Mouse (Mus musculus) bone marrow, adult 2 months (tissue): ENCODE measurements around the gene Asic4. TPM values are rescaled to one million over a fixed set of nuclear protein-coding genes. Genes with fewer than 3 reads are reported as not detected.

Source experiments
- H3K27ac ChIP-seq: fragments of 200-500 bp; 2 replicates; pipeline ENCODE4 v1.5.1; 2012; ENCODE audit warnings: low read depth, mild to moderate bottlenecking, control low read depth, inconsistent platforms, low read length; ENCODE audit not compliant: control insufficient read depth, poor library complexity, insufficient read depth
- H3K4me1 ChIP-seq: fragments of 200-500 bp; 2 replicates; pipeline ENCODE4 v1.6.1; 2011; ENCODE audit warnings: low read length; ENCODE audit not compliant: control insufficient read depth, insufficient read depth
- H3K4me3 ChIP-seq: fragments of 200-500 bp; replicated peaks from 2 replicates; pipeline ENCODE3; 2011; ENCODE audit warnings: mild to moderate bottlenecking, low read depth, low read length, control low read depth; ENCODE audit not compliant: control insufficient read depth
- CTCF ChIP-seq: fragments of 200-500 bp; IDR thresholded peaks from 2 replicates; pipeline ENCODE4 v1.5.1; 2011; ENCODE audit warnings: low read length, control low read depth; ENCODE audit not compliant: control insufficient read depth, insufficient read depth
- POLR2A ChIP-seq: fragments of 200-500 bp; IDR thresholded peaks from 2 replicates; pipeline ENCODE4 v1.6.1; 2011; ENCODE audit warnings: low read depth, mild to moderate bottlenecking, control low read depth, low read length, borderline replicate concordance; ENCODE audit not compliant: control insufficient read depth
- WGBS: fragments of 180-500 bp; shearing (Covaris S2); methylation state at CpG from one replicate; pipeline ENCODE4 v1.1.7; 2018; 5-methylcytosine and 5-hydroxymethylcytosine counted together
- polyA plus RNA-seq: library from polyadenylated mRNA; stranded (reverse); fragments of >200 nt; gene quantifications from 2 replicates; pipeline ENCODE4 v1.2.4, GENCODE M21; 2011; ENCODE audit warnings: low replicate concordance; ENCODE audit not compliant: missing spikeins, insufficient read depth, insufficient read length

The Asic4 gene
- polyA plus RNA-seq, 1 experiment: not detected

DNA sequence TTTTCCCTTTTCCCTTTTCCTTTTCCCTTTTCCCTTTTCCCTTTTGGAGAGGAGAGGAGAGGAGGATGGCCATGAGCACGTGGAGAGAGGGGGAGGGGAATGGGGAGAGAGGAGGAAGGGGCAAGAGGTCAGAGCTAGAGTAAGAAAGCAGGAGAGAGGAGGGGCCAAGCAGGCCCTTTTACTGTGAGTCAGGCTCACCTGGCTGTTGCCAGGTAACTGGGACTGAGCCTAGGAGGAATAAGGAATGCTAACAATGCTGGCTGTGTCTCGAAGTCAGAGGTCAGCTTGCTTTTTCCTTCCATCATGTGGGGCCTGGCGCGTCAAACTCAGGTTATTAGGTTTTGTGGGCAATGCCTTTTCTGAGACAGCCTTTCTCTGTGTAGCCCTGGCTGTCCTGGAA, 67.7 kb downstream of the Asic4 start:
- WGBS: 90% methylated on average over 4 of the region's 4 CpGs
- Histone ChIP-seq H3K4me3 (no peak overlapping the region), H3K4me1 (no peaks in the 10 kb centered on the region), H3K27ac (no peak overlapping the region)
- TF ChIP-seq POLR2A (no peak), CTCF (no peak)

DNA sequence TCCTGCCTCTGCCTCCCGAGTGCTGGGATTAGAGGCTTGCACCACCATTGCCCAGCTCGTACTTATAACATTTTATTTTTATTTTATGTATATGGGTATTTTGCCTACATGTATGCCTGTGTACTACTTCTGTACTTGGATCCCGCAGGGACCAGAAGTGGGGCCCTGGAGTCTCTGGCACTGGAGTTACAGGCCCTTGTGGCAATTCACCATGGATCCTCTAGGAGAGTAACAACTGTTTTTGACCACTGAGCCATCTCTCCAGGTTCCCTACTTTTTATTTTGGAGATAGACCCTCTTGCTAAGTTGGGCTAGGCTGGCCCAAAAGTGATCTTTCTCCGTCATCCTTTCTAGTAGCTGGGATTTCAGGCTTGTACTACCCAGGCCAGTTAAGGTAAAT, 68.2 kb downstream of the Asic4 start:
- H3K4me3 ChIP-seq: no peak overlapping the region
- TF ChIP-seq CTCF (no peak), POLR2A (no peak)
- no peak overlapping the region for H3K27ac ChIP-seq
- 80% methylated on average over 4 of the region's 4 CpGs for WGBS
- no peaks in the 10 kb centered on the region for H3K4me1 ChIP-seq

GRCm38 (mm10) chr1:75519576-75519975, 69.3 kb downstream of the Asic4 start:
- TF ChIP-seq POLR2A: no peak
- no peak for TF ChIP-seq CTCF
- 83% methylated on average over 5 of the region's 5 CpGs for WGBS

GRCm38 (mm10) chr1:75521321-75522031, 71.2 kb downstream of the Asic4 start, which contains the start of gene Stk11ip:
Gene Stk11ip (plus strand): TSS chr1:75521529.
- WGBS: under 1% methylated on average over 46 of the region's 46 CpGs
- TF ChIP-seq POLR2A (peak; percentile 71), CTCF (no peak)
- Histone ChIP-seq H3K27ac (peak within 1 kb of the TSS; percentile 81), H3K4me3 (peak within 1 kb of the TSS; percentile 81), H3K4me1 (0 out of 2 replicates have a peak, but pooled peaks cover 1% of the 10 kb centered on the region)

More at GRCm38 (mm10) chr1:75519576-75519975, 69.3 kb downstream of the Asic4 start:
- H3K4me3 ChIP-seq: no peak overlapping the region
- no peaks in the 10 kb centered on the region for H3K4me1 ChIP-seq
- H3K27ac ChIP-seq: no peak overlapping the region

Other genes with a start within 250 kb of the Asic4 start
- 23.0 and 43.6 TPM in 2 replicates for gene Glb1l, start 239.6 kb upstream of the Asic4 start, polyA plus RNA-seq
- gene Stk16, start 239.6 kb upstream of the Asic4 start, polyA plus RNA-seq: 74.2 and 168 TPM in 2 replicates
- gene Tuba4a, start 230.6 kb upstream of the Asic4 start, polyA plus RNA-seq: 422 and 591 TPM in 2 replicates
- gene A630095N17Rik, start 218.3 kb upstream of the Asic4 start, polyA plus RNA-seq: not detected in 2 replicates
- 85.8 and 119 TPM in 2 replicates for gene Dnajb2, start 214.0 kb upstream of the Asic4 start, polyA plus RNA-seq
- 1.4 and 4.2 TPM in 2 replicates for gene Ptprn, start 185.9 kb upstream of the Asic4 start, polyA plus RNA-seq
- gene Resp18, start 172.0 kb upstream of the Asic4 start, polyA plus RNA-seq: not detected in 2 replicates
- 9.2 and 21.3 TPM in 2 replicates for gene Dnpep, start 132.4 kb upstream of the Asic4 start, polyA plus RNA-seq
- gene Des, start 90.1 kb upstream of the Asic4 start, polyA plus RNA-seq: 2.1 and 8.8 TPM in 2 replicates
- 18.1 TPM in 2 replicates for gene Speg, start 75.1 kb upstream of the Asic4 start, polyA plus RNA-seq
- 21.8 and 53.9 TPM in 2 replicates for gene Gmppa, start 14.5 kb upstream of the Asic4 start, polyA plus RNA-seq
- 2.1 and 4.7 TPM in 2 replicates for gene Chpf, start 28.9 kb downstream of the Asic4 start, polyA plus RNA-seq
- gene Tmem198, start 29.1 kb downstream of the Asic4 start, polyA plus RNA-seq: not detected in 2 replicates
- gene Obsl1, start 56.0 kb downstream of the Asic4 start, polyA plus RNA-seq: 4.3 and 6.2 TPM in 2 replicates
- gene Inha, start 56.6 kb downstream of the Asic4 start, polyA plus RNA-seq: not detected in 2 replicates
- 22.7 and 27.1 TPM in 2 replicates for gene Stk11ip, start 71.1 kb downstream of the Asic4 start, polyA plus RNA-seq
- 0.59 and 8.0 TPM in 2 replicates for gene Slc4a3, start 95.8 kb downstream of the Asic4 start, polyA plus RNA-seq